Mouse (Mus musculus) CH12.LX (cell line): ENCODE data around the gene Glis1. TPM values are rescaled to one million over a fixed set of nuclear protein-coding genes. Genes with fewer than 3 reads are reported as not detected.

Experiments
- DNase-seq: peaks from one replicate; pipeline ENCODE4 v3.0.0-alpha.2; 2013; ENCODE audit errors: extremely low read depth
- H3K27ac ChIP-seq: 2 replicates; pipeline ENCODE4 v1.5.1; 2012; ENCODE audit warnings: low read depth, mild to moderate bottlenecking, control low read depth, moderate library complexity; ENCODE audit not compliant: insufficient read depth
- H3K27me3 ChIP-seq: replicated peaks from 2 replicates; pipeline ENCODE3; 2012; ENCODE audit warnings: inconsistent platforms
- H3K36me3 ChIP-seq, 2 experiments: replicated peaks in 1 of 2; 2 replicates each; pipeline versions ENCODE3 to v1.6.1; 2012; ENCODE audit warnings: inconsistent platforms in 1 of 2, low read length in 1 of 2, mild to moderate bottlenecking in 1 of 2, mixed read lengths in 1 of 2, moderate library complexity in 1 of 2; ENCODE audit not compliant: control insufficient read depth in 1 of 2, insufficient read depth in 1 of 2
- H3K4me1 ChIP-seq, 2 experiments: 2 replicates each; pipeline ENCODE4 v1.6.1; 2012; ENCODE audit warnings: inconsistent platforms in 1 of 2, moderate library complexity in 1 of 2; ENCODE audit not compliant: insufficient read depth in 2 of 2, control insufficient read depth in 1 of 2
- H3K4me2 ChIP-seq: 2 replicates; pipeline ENCODE4 v1.6.1; 2012; ENCODE audit warnings: low read depth, mild to moderate bottlenecking, control low read depth; ENCODE audit not compliant: poor library complexity, insufficient read depth, severe bottlenecking
- H3K4me3 ChIP-seq, 3 experiments: fragments of 150-350 bp in 1 of 3; sonication (generic) in 1 of 3; replicated peaks in 1 of 3; 2 replicates each; pipeline versions ENCODE3 to v1.5.1; 2011 to 2012; ENCODE audit warnings: low read depth in 2 of 3, low read length in 2 of 3, mild to moderate bottlenecking in 2 of 3, moderate library complexity in 2 of 3, control low read depth in 1 of 3, improper control_type of control experiment in 1 of 3, inconsistent platforms in 1 of 3, mixed read lengths in 1 of 3; ENCODE audit not compliant: poor library complexity in 1 of 3
- H3K79me2 ChIP-seq: replicated peaks from 2 replicates; pipeline ENCODE4 v1.6.1; 2012; ENCODE audit warnings: mild to moderate bottlenecking, moderate library complexity; ENCODE audit not compliant: control insufficient read depth, poor library complexity, insufficient read depth, severe bottlenecking; ENCODE audit errors: extremely low read depth
- H3K9ac ChIP-seq: 2 replicates; pipeline ENCODE4 v1.6.1; 2012; ENCODE audit warnings: low read depth, mild to moderate bottlenecking, control low read depth, moderate library complexity; ENCODE audit not compliant: insufficient read depth
- H3K9me3 ChIP-seq: replicated peaks from 2 replicates; pipeline ENCODE3; 2012; ENCODE audit warnings: low read length, inconsistent platforms, mixed read lengths
- BHLHE40 ChIP-seq: IDR thresholded peaks from 2 replicates; pipeline ENCODE4 v1.6.1; 2011; ENCODE audit warnings: mild to moderate bottlenecking, low read depth, low read length, improper control_type of control experiment
- CHD1 ChIP-seq: IDR thresholded peaks from 2 replicates; pipeline ENCODE4 v1.6.1; 2012; ENCODE audit warnings: low read depth, low read length, improper control_type of control experiment, inconsistent platforms
- CHD2 ChIP-seq: IDR thresholded peaks from 2 replicates; pipeline ENCODE4 v1.6.1; 2011; ENCODE audit warnings: low read length, improper control_type of control experiment
- CTCF ChIP-seq, 2 experiments: IDR thresholded peaks in 1 of 2; conservative IDR thresholded peaks in 1 of 2; 2 replicates each; pipeline ENCODE4 v1.5.1; 2011 to 2012; ENCODE audit warnings: low read depth in 2 of 2, low read length in 2 of 2, improper control_type of control experiment in 1 of 2, inconsistent platforms in 1 of 2, mild to moderate bottlenecking in 1 of 2, moderate library complexity in 1 of 2
- E2F4 ChIP-seq: IDR thresholded peaks from 2 replicates; pipeline ENCODE4 v1.6.1; 2011; ENCODE audit warnings: low read depth, low read length, improper control_type of control experiment; ENCODE audit not compliant: insufficient replicate concordance
- ELF1 ChIP-seq: IDR thresholded peaks from 2 replicates; pipeline ENCODE4 v1.6.1; 2014; ENCODE audit warnings: low read depth, mild to moderate bottlenecking, inconsistent platforms, low read length, improper control_type of control experiment
- EP300 ChIP-seq: IDR thresholded peaks from 2 replicates; pipeline ENCODE4 v1.6.1; 2011; ENCODE audit warnings: low read length, improper control_type of control experiment
- HCFC1 ChIP-seq: IDR thresholded peaks from 2 replicates; pipeline ENCODE4 v1.6.1; 2012; ENCODE audit warnings: low read depth, mild to moderate bottlenecking, inconsistent platforms, low read length, improper control_type of control experiment
- IRF4 ChIP-seq: IDR thresholded peaks from 2 replicates; pipeline ENCODE4 v1.6.1; 2014; ENCODE audit warnings: low read depth, mild to moderate bottlenecking, inconsistent platforms, low read length, improper control_type of control experiment
- JUN ChIP-seq: IDR thresholded peaks from 2 replicates; pipeline ENCODE4 v1.6.1; 2011; ENCODE audit warnings: low read depth, mild to moderate bottlenecking, low read length, improper control_type of control experiment, moderate library complexity; ENCODE audit not compliant: insufficient read depth
- KAT2A ChIP-seq: IDR thresholded peaks from 2 replicates; pipeline ENCODE4 v1.6.1; 2012; ENCODE audit warnings: low read length, improper control_type of control experiment, inconsistent platforms; ENCODE audit not compliant: insufficient replicate concordance
- MAX ChIP-seq: IDR thresholded peaks from 2 replicates; pipeline ENCODE4 v1.6.1; 2011; ENCODE audit warnings: low read length, improper control_type of control experiment
- MAZ ChIP-seq: IDR thresholded peaks from 2 replicates; pipeline ENCODE4 v1.6.1; 2012; ENCODE audit warnings: low read depth, mild to moderate bottlenecking, inconsistent platforms, low read length, improper control_type of control experiment, moderate library complexity
- MEF2A ChIP-seq: IDR thresholded peaks from 2 replicates; pipeline ENCODE4 v1.6.1; 2014; ENCODE audit warnings: low read depth, mild to moderate bottlenecking, inconsistent platforms, low read length, improper control_type of control experiment, borderline replicate concordance
- MXI1 ChIP-seq: IDR thresholded peaks from 2 replicates; pipeline ENCODE4 v1.6.1; 2011; ENCODE audit warnings: mild to moderate bottlenecking, low read depth, low read length, improper control_type of control experiment
- MYC ChIP-seq: IDR thresholded peaks from 2 replicates; pipeline ENCODE4 v1.6.1; 2011; ENCODE audit warnings: low read depth, mild to moderate bottlenecking, improper control_type of control experiment, low read length
- NELFE ChIP-seq: IDR thresholded peaks from 2 replicates; pipeline ENCODE4 v1.6.1; 2011; ENCODE audit warnings: low read depth, low read length, improper control_type of control experiment
- NRF1 ChIP-seq: IDR thresholded peaks from 2 replicates; pipeline ENCODE4 v1.6.1; 2014; ENCODE audit warnings: low read depth, mild to moderate bottlenecking, inconsistent platforms, low read length, improper control_type of control experiment, moderate library complexity
- POLR2A ChIP-seq: IDR thresholded peaks from 2 replicates; pipeline ENCODE4 v1.6.1; 2011; ENCODE audit warnings: low read depth, mild to moderate bottlenecking, improper control_type of control experiment, low read length
- RAD21 ChIP-seq: IDR thresholded peaks from 2 replicates; pipeline ENCODE4 v1.6.1; 2011; ENCODE audit warnings: low read depth, mild to moderate bottlenecking, low read length, improper control_type of control experiment, moderate library complexity
- RCOR1 ChIP-seq: conservative IDR thresholded peaks from 2 replicates; pipeline ENCODE4 v1.6.1; 2012; ENCODE audit warnings: low read depth, mild to moderate bottlenecking, inconsistent platforms, low read length, improper control_type of control experiment
- SIN3A ChIP-seq: IDR thresholded peaks from 2 replicates; pipeline ENCODE4 v1.6.1; 2012; ENCODE audit warnings: low read length, improper control_type of control experiment, inconsistent platforms
- TCF12 ChIP-seq: IDR thresholded peaks from 2 replicates; pipeline ENCODE4 v1.6.1; 2014; ENCODE audit warnings: low read depth, mild to moderate bottlenecking, inconsistent platforms, low read length, improper control_type of control experiment
- UBTF ChIP-seq: IDR thresholded peaks from 2 replicates; pipeline ENCODE4 v1.6.1; 2012; ENCODE audit warnings: low read depth, mild to moderate bottlenecking, inconsistent platforms, low read length, improper control_type of control experiment, moderate library complexity
- USF2 ChIP-seq: conservative IDR thresholded peaks from 2 replicates; pipeline ENCODE4 v1.6.1; 2011; ENCODE audit warnings: low read depth, low read length, improper control_type of control experiment
- ZC3H11A ChIP-seq: IDR thresholded peaks from 2 replicates; pipeline ENCODE4 v1.6.1; 2012; ENCODE audit warnings: low read depth, mild to moderate bottlenecking, inconsistent platforms, low read length, improper control_type of control experiment
- ZKSCAN1 ChIP-seq: IDR thresholded peaks from 2 replicates; pipeline ENCODE4 v1.6.1; 2012; ENCODE audit warnings: low read depth, inconsistent platforms, low read length, improper control_type of control experiment, borderline replicate concordance
- ZNF384 ChIP-seq: IDR thresholded peaks from 2 replicates; pipeline ENCODE4 v1.6.1; 2012; ENCODE audit warnings: low read depth, low read length, improper control_type of control experiment, inconsistent platforms
- dilution Hi-C: fragments of 300-500 bp; cut with MboI; formaldehyde crosslinking; loops from 2 replicates; pipeline ENCODE4 v1.14.3; 2020; ENCODE audit warnings: low sequenced_read_pairs; ENCODE audit not compliant: extremely low pct_unique_long_range_greater_than_20kb, extremely low pct_ligation_motif_present
- in situ Hi-C: fragments of 300-500 bp; cut with MboI; formaldehyde crosslinking; loops from 3 replicates; pipeline ENCODE4 v1.14.3; 2019; ENCODE audit warnings: low sequenced_read_pairs, low pct_ligation_motif_present, low pct_unique_long_range_greater_than_20kb, mixed read lengths
- polyA plus RNA-seq: library from polyadenylated mRNA; unstranded; fragments of >175 nt; gene quantifications from 2 replicates; pipeline ENCODE4 v1.2.1, GENCODE M21; 2012; ENCODE audit warnings: low read depth; ENCODE audit not compliant: insufficient read length
- total RNA-seq, 2 experiments: library from RNA; depleted of rRNA; stranded (reverse); fragments of 300-350 nt in 1 of 2; fragments of >200 nt in 1 of 2; gene quantifications; 2 replicates each; pipeline ENCODE4 v1.2.3; 2012 to 2014

The Glis1 gene
- total and polyA plus RNA-seq, 3 experiments, result 0.08 to 2.2 (median 0.17) TPM

GRCm38 (mm10) chr4:107609775-107610174, 175.4 kb downstream of the Glis1 start:
- H3K9me3 ChIP-seq, result no peaks in the 10 kb centered on the region
- in situ Hi-C loops, result no loop called here
- H3K4me3 ChIP-seq, result no peak overlapping the region
- no peak overlapping the region for H3K27ac ChIP-seq
- H3K27me3 ChIP-seq, result no peaks in the 10 kb centered on the region
- dilution Hi-C loops, result no loop called here
- H3K79me2 ChIP-seq, result no peaks in the 10 kb centered on the region
- TF ChIP-seq JUN, result no peak
- no peak for TF ChIP-seq CHD2
- TF ChIP-seq ELF1, result no peak
- no peak for TF ChIP-seq E2F4
- no peak for TF ChIP-seq POLR2A
- no peak for TF ChIP-seq MAX
- TF ChIP-seq RCOR1, result no peak
- TF ChIP-seq USF2, result no peak
- no peak for TF ChIP-seq TCF12
- no peak for TF ChIP-seq IRF4
- TF ChIP-seq MYC, result no peak
- TF ChIP-seq NRF1, result no peak
- no peak for TF ChIP-seq CTCF (conservative IDR thresholded peaks at IDR 0.05 in 1 of 2, IDR thresholded peaks at IDR 0.05 in 1 of 2; ENCODE audit: low read depth in 2 of 2, low read length in 2 of 2)
- TF ChIP-seq KAT2A, result no peak
- no peak for TF ChIP-seq RAD21
- no peak for TF ChIP-seq MAZ
- no peak for TF ChIP-seq UBTF
- TF ChIP-seq ZC3H11A, result no peak
- H3K36me3 ChIP-seq, result no peaks in the 10 kb centered on the region
- no peak overlapping the region for H3K4me2 ChIP-seq
- no peak for DNase-seq
- no peak overlapping the region for H3K9ac ChIP-seq
- H3K4me1 ChIP-seq, result peaks cover 7 to 25% of the 10 kb centered on the region in 2 experiments

GRCm38 (mm10) chr4:107611888-107612650, 177.7 kb downstream of the Glis1 start:
- Histone ChIP-seq H3K4me1 (peaks cover 0 to 13% of the 10 kb centered on the region in 2 experiments; a peak in 2 of 4 replicates), H3K79me2 (no peaks in the 10 kb centered on the region), H3K4me3 (no peak overlapping the region), H3K27ac (no peak overlapping the region), H3K36me3 (no peaks in the 10 kb centered on the region), H3K9ac (no peak overlapping the region), H3K9me3 (no peaks in the 10 kb centered on the region), H3K27me3 (no peaks in the 10 kb centered on the region), H3K4me2 (no peak overlapping the region)
- in situ Hi-C loops, result no loop called here
- no peak for DNase-seq
- dilution Hi-C loops, result no loop called here
- TF ChIP-seq EP300 (no peak), MXI1 (no peak), CTCF (conservative IDR thresholded peaks at IDR 0.05 in 1 of 2, IDR thresholded peaks at IDR 0.05 in 1 of 2; ENCODE audit: low read depth in 2 of 2, low read length in 2 of 2) (no peak), BHLHE40 (no peak), ZKSCAN1 (no peak), TCF12 (no peak), MEF2A (no peak), SIN3A (no peak), POLR2A (no peak), RCOR1 (no peak), ZNF384 (no peak), CHD1 (no peak), HCFC1 (no peak), IRF4 (no peak), MAX (no peak), NELFE (no peak), E2F4 (no peak)
